Mouse (Mus musculus): Measurements from ENCODE around the gene Fam76b. TPM values are rescaled to one million over a fixed set of nuclear protein-coding genes. Genes with fewer than 3 reads are reported as not detected.

Gene Fam76b
- polyA plus RNA-seq, 1 experiment from 2014 or later, result 34.5 TPM

GRCm38 (mm10) chr9:13904091-13904779 lies 76.7 kb downstream of the Fam76b start:
- no peak for ATAC-seq (ENCODE audit: low FRiP score, low read depth)
- Histone ChIP-seq H3K27me3 (replicated peaks) (0 out of 2 replicates have a peak, but pooled peaks cover 3% of the 10 kb centered on the region), H3K4me3 (no peak overlapping the region), H3K9me3 (no peaks in the 10 kb centered on the region), H3K36me3 (no peaks in the 10 kb centered on the region), H3K4me2 (replicated peaks) (no peak overlapping the region), H3K4me1 (no peaks in the 10 kb centered on the region), H3K9ac (no peak overlapping the region), H3K27ac (no peak overlapping the region)
- WGBS, result 89% methylated on average over 5 of the region's 5 CpGs

Other genes starting within 250 kb of the Fam76b start
- 65.7 and 70.2 TPM in 2 replicates for gene Mtmr2, start 79.3 kb upstream of the Fam76b start, polyA plus RNA-seq (2016; fragmentation: Nextera tagmentation; extraction: Ambion mirVana)
- 48.5 and 54.2 TPM in 2 replicates for gene Cep57, start 609 bp upstream of the Fam76b start, polyA plus RNA-seq (2016; fragmentation: Nextera tagmentation; extraction: Ambion mirVana)

Data from neural tube, embryonic 12.5 days (tissue).